Mouse (Mus musculus): ENCODE results near the gene Gm8206.
A peak's percentile ranks its signal among the peaks of the same experiment; 100 is the strongest.
"Not testable (repeated sequence)": the region's sequence is repeated elsewhere in the genome, so short reads cannot be mapped to it uniquely, and the experiment has no call there.

Gm8206 gene

DNA sequence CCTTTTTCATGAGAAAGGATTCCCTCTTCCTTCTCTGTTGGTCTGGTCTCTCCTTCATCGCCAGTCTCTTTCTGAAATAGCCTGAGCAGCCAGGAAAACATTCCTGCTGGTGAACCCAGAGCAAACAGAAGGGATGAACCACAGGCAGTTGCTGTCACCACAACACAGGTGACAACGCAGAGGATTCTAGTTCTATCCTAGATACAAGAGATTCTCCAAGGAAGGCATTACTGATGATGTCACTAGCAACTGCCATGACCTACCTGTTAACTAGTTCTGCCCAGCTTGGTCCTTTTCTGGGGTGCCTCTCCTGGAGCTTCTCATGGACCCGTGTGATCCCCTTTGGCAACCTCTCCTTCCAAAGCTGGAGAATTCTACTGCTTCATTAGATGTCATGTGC is at the start of gene Gm8206:
TSS of gene Gm8206 (minus strand) at position 101 of the 400 bp plus-strand sequence.
- not testable (repeated sequence) for DNase-seq

GRCm38 (mm10) chr14:6125707-6126106 is 32.0 kb upstream of the Gm8206 start, which contains the start of gene Gm3476:
Gm3476 (minus strand) TSS chr14:6125807.
- DNase-seq = not testable (repeated sequence)

DNA sequence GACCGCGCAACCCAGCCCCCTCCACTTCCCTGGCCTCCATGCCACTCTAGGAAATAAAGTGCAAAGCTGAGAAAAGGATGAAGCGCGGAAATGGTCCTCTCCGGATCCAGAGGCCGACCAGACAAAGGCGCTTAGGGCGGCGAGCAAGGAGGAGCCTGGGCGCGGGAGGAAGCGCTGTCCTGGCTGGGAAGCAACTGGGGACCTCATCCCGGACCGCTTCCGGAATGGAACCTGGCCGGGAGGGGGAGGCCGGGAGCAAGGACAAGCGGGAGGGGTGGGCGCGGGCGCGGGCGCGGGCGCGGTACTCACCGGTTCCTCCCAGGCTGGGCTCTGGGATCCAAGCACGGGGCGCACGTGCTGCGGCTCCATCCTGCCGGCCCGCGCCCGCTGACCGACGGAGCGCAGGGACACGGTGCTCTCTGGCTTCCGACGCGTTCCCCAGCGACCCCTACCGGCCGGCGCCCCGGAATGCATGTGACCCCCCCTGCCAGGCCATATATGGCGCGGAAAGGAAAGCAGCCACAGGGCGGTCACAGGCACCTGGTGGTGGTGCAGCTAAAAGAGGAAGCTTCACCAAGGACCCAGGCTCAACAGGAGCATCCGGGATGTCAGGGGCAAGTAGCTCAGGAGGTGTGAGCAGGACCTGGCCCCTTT is 14.7 kb upstream of the Gm8206 start, which contains the start of gene Gm3468:
TSS of gene Gm3468 (minus strand) at position 394 of the 654 bp plus-strand sequence.
- DNase-seq = peak; percentile 84

GRCm38 (mm10) chr14:6107500-6107899 is 13.8 kb upstream of the Gm8206 start:
- peak; percentile 12 for DNase-seq

DNA sequence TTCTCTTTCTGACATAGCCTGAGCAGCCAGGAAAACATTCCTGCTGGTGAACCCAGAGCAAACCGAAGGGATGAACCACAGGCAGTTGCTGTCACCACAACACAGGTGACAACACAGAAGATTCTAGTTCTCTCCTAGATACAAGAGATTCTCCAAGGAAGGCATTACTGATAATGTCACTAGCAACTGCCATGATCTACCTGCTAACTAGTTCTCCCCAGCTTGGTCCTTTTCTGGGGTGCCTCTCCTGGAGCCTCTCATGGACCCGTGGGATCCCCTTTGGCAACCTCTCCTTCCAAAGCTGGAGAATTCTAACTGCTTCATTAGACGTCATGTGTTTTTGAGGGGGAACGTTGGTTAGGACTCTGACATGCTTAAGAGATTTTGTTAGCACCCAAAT is 35.6 kb downstream of the Gm8206 start, which contains the start of gene Gm6337:
TSS of gene Gm6337 (minus strand) at position 101 of the 400 bp plus-strand sequence.
- not testable (repeated sequence) for DNase-seq

GRCm38 (mm10) chr14:5987136-5987535 is 106.6 kb downstream of the Gm8206 start:
- DNase-seq = not testable (repeated sequence)

DNA sequence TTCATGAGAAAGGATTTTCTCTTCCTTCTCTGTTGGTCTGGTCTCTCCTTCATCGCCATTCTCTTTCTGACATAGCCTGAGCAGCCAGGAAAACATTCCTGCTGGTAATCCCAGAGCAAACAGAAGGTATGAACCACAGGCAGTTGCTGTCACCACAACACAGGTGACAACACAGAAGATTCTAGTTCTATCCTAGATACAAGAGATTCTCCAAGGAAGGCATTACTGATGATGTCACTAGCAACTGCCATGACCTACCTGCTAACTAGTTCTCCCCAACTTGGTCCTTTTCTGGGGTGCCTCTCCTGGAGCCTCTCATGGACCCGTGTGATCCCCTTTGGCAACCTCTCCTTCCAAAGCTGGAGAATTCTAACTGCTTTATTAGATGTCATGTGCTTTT is 114.7 kb downstream of the Gm8206 start, which contains the start of gene Gm3453:
TSS of gene Gm3453 (minus strand) at position 101 of the 400 bp plus-strand sequence.
- not testable (repeated sequence) for DNase-seq

Measured in retina, postnatal 1 day (tissue).